Mouse (Mus musculus): Measurements from ENCODE around the gene Gas7. TPM values are rescaled to one million over a fixed set of nuclear protein-coding genes. Genes with fewer than 3 reads are reported as not detected.

Gene Gas7
- polyA plus RNA-seq, 1 experiment: 3.0 TPM

DNA sequence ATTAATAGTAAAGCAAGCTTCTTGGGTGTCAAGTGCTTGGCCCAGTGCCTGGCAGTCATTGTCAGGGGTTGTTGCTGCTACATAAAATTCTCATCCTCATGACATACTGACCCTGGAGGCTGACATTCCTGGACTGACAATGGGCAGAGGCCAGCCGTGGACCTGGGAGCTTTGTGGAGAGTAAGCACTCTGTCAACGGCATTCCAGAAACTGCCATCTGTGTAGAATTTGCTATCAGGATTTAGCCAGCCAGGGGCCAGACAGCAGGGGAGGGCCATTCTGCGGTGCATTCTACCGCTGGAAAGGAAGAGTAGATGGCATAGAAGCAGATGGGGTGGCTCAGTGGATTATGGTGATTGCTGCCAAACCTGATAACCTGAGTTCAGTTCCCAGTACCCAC is 106.4 kb downstream of the Gas7 start:
- no peaks in the 10 kb centered on the region for H3K9me3 ChIP-seq

DNA sequence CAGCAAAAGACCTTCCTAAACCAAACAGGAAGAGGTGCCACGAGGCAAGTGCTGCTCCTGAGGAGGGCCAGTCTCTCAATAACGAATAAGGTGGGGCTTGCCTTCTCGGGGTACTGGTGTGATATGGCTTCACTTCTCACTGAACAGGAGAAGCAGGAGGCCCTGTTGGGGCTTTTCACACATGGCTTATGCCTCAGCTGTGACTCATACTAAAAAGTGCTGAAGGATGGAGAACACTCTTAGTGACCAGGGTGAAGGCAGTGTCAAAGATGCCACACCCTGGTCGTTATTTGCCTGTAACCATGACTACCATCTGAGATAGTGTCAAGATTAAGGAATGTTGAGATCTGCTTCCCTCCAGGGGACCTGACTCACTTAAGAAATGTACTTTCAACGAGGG is 107.9 kb downstream of the Gas7 start:
- Histone ChIP-seq H3K4me1 (peaks cover 98% of the 10 kb centered on the region), H3K9me3 (no peaks in the 10 kb centered on the region), H3K27me3 (replicated peaks) (peaks cover 21% of the 10 kb centered on the region), H3K4me3 (replicated peaks) (no peak overlapping the region), H3K36me3 (replicated peaks; ENCODE audit: low read length) (no peaks in the 10 kb centered on the region)
- TF ChIP-seq GATA1 (IDR thresholded peaks at IDR 0.05; ENCODE audit: borderline replicate concordance, low read length): no peak
- no peak for TF ChIP-seq FLI1 (IDR thresholded peaks at IDR 0.05; ENCODE audit: low read length)

More for the DNA sequence above, 106.4 kb downstream of the Gas7 start:
- Histone ChIP-seq H3K27me3 (replicated peaks) (peaks cover 12% of the 10 kb centered on the region), H3K4me3 (replicated peaks) (no peak overlapping the region), H3K36me3 (replicated peaks; ENCODE audit: low read length) (no peaks in the 10 kb centered on the region), H3K4me1 (peaks cover 89% of the 10 kb centered on the region)
- TF ChIP-seq GATA1 (IDR thresholded peaks at IDR 0.05; ENCODE audit: borderline replicate concordance, low read length) (no peak), FLI1 (IDR thresholded peaks at IDR 0.05; ENCODE audit: low read length) (no peak)

DNA sequence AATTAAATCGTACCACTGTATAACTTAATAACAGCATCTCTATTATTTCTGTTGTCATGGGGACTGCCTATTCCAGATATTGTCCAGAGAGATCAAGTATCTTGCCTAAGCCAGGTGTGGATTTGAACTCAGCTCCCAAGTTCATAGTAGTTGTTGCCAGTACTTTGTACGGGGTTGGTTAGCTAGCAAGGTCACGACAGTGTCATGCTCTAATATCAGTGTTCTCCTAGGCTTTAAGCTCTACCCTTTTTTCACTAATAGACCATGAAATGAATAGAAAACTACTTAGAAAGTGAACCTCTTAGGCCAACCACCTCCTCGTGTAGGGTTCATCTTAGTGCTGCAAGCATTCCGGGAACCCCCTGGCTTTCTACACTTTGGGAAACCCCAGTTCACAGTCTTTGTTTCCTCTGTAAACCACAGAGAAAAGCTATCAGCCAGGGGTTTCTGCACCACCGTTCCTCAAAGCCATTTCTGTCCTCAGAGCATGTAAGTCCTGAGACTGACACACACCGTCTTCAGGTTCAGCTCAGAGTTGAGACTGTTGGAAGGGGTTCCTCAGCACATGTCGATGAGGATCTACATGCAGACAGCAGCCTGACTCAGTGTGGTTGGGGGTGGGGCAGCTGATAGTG is 108.9 kb downstream of the Gas7 start:
- Histone ChIP-seq H3K9me3 (no peaks in the 10 kb centered on the region), H3K4me3 (replicated peaks) (peak overlapping the region; percentile 84), H3K27me3 (replicated peaks) (peaks cover 29% of the 10 kb centered on the region), H3K36me3 (replicated peaks; ENCODE audit: low read length) (no peaks in the 10 kb centered on the region), H3K4me1 (peaks cover 95% of the 10 kb centered on the region)
- TF ChIP-seq FLI1 (IDR thresholded peaks at IDR 0.05; ENCODE audit: low read length) (no peak), GATA1 (IDR thresholded peaks at IDR 0.05; ENCODE audit: borderline replicate concordance, low read length) (no peak)

DNA sequence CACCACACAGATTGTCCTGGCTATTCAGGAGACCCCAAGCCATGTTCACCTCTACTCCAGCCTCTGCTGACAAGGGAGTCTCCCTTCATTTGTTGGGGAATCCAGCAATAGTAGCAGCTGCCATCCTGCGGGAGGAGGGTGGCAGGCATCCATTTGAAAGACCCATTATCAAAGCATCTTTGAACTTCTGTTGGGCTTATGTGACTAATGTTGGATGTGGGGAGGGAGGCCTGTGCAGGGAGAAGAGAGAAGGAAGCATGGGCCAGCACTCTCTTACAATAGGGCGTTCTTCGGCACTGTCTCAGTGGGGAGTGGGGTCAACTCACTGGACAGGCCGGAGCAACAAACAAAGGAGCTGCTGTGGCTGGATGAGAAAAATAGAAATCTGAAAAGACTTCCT is 110.3 kb downstream of the Gas7 start:
- no peaks in the 10 kb centered on the region for H3K9me3 ChIP-seq
- peaks cover 85% of the 10 kb centered on the region for H3K4me1 ChIP-seq
- no peak for TF ChIP-seq FLI1 (IDR thresholded peaks at IDR 0.05; ENCODE audit: low read length)
- no peak for TF ChIP-seq GATA1 (IDR thresholded peaks at IDR 0.05; ENCODE audit: borderline replicate concordance, low read length)
- no peak overlapping the region for H3K4me3 ChIP-seq (replicated peaks)
- H3K36me3 ChIP-seq (replicated peaks; ENCODE audit: low read length): no peaks in the 10 kb centered on the region
- H3K27me3 ChIP-seq (replicated peaks): peaks cover 38% of the 10 kb centered on the region

DNA sequence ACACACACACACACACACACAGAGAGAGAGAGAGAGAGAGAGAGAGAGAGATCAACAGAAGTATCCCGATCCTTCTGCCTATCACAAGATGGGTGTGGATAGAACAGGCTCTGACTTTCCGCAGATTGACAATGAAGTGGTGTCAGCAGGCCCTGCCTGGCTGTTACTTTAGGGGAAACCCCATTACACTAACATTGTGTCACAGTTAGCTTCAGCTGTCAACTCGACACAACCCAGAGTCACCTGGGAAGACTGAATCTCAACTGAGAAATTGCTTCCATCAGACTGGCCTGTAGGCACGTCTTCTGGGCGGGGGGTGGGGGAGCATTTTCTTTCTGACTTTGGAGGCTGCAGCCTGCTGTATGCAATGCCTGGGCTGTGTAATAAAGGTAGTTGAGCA is 111.5 kb downstream of the Gas7 start:
- Histone ChIP-seq H3K4me3 (replicated peaks) (no peak overlapping the region), H3K9me3 (no peaks in the 10 kb centered on the region), H3K4me1 (peaks cover 74% of the 10 kb centered on the region), H3K27me3 (replicated peaks) (peaks cover 50% of the 10 kb centered on the region), H3K36me3 (replicated peaks; ENCODE audit: low read length) (no peaks in the 10 kb centered on the region)
- TF ChIP-seq GATA1 (IDR thresholded peaks at IDR 0.05; ENCODE audit: borderline replicate concordance, low read length) (no peak), FLI1 (IDR thresholded peaks at IDR 0.05; ENCODE audit: low read length) (no peak)

DNA sequence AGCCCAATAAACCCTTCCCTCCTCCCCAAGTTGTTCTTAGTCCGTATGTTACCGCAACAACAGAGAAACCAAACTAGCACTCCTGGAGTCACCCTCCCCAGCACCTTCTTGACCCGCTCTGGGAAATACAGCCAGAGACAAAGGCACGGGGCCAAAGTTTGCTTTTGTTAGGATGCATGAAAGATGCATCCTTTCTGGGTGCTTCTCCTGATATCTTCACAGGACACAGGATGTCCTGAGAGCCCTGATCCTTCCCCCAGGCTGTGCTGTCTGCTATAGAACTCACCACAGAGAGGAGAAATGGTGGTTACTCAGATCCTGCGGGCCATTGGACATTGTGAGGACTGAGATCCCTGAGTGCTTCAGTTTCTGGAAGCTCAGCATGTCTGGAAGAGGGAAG is 111.9 kb downstream of the Gas7 start:
- H3K9me3 ChIP-seq: no peaks in the 10 kb centered on the region
- no peak overlapping the region for H3K4me3 ChIP-seq (replicated peaks)
- peaks cover 70% of the 10 kb centered on the region for H3K4me1 ChIP-seq
- H3K27me3 ChIP-seq (replicated peaks): peaks cover 55% of the 10 kb centered on the region
- TF ChIP-seq GATA1 (IDR thresholded peaks at IDR 0.05; ENCODE audit: borderline replicate concordance, low read length): no peak
- no peak for TF ChIP-seq FLI1 (IDR thresholded peaks at IDR 0.05; ENCODE audit: low read length)
- no peaks in the 10 kb centered on the region for H3K36me3 ChIP-seq (replicated peaks; ENCODE audit: low read length)

DNA sequence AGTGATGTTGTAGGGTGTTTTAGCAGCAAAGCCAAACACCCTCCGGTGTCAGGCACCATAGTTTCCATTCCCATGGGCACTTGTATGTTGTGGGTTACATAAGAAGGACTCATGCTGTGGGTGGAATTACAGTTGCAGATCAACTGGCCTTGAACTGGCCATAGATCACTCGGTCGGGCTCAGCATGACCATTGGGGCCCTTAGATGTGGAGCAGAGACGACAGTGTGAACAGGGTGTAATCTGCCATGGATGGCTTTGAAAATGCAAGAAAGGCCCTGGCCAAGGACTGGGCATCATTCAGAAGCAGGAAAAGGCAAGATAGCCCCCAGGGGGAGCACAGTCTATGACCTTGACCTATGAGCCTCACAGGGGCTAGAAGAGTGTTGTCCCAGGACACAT is 112.8 kb downstream of the Gas7 start:
- TF ChIP-seq FLI1 (IDR thresholded peaks at IDR 0.05; ENCODE audit: low read length) (no peak), GATA1 (IDR thresholded peaks at IDR 0.05; ENCODE audit: borderline replicate concordance, low read length) (no peak)
- Histone ChIP-seq H3K4me3 (replicated peaks) (no peak overlapping the region), H3K4me1 (peaks cover 62% of the 10 kb centered on the region), H3K36me3 (replicated peaks; ENCODE audit: low read length) (no peaks in the 10 kb centered on the region), H3K9me3 (no peaks in the 10 kb centered on the region), H3K27me3 (replicated peaks) (peaks cover 62% of the 10 kb centered on the region)

DNA sequence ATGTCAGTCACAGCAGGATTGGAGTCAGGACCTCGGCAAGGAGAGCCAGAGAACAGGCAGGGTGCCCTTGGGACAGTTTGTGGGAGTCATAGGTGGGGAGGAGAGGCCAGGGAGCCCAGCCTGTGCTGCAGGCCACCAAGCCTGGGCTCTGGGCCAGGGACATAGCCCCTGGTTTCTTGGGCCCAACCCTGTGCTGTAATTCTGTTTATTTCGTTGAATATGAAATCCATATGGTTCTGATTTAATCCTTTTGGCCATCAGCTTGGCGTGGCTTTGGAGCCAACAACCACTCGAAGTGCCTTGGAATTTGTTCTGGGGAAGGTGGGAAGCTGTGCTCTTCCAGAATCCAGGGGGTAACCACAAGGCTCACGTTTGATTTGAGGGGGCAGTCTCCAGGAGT is 113.6 kb downstream of the Gas7 start:
- TF ChIP-seq FLI1 (IDR thresholded peaks at IDR 0.05; ENCODE audit: low read length) (no peak), GATA1 (IDR thresholded peaks at IDR 0.05; ENCODE audit: borderline replicate concordance, low read length) (no peak)
- Histone ChIP-seq H3K4me1 (peaks cover 62% of the 10 kb centered on the region), H3K4me3 (replicated peaks) (no peak overlapping the region), H3K9me3 (no peaks in the 10 kb centered on the region), H3K27me3 (replicated peaks) (peaks cover 70% of the 10 kb centered on the region), H3K36me3 (replicated peaks; ENCODE audit: low read length) (no peaks in the 10 kb centered on the region)

DNA sequence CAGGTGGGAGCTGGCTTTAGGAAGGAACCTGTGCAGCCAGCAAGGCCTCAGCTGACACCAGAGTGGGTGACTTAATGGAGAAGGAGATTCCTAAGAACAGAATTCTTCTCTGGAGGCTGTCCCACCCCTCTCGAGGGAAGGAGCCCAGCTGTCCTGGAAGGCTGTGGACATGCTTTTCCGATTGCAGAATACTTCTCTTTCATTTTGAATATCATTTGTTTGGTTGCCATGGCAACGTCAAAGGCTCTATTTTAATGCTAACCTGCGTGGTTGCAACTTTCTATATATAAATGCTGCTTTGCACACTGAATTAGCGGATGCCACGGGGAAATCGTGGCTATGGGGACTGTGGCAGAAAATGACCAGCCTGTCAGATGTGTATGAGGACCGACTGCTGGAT is 115.7 kb downstream of the Gas7 start:
- peaks cover 74% of the 10 kb centered on the region for H3K27me3 ChIP-seq (replicated peaks)

DNA sequence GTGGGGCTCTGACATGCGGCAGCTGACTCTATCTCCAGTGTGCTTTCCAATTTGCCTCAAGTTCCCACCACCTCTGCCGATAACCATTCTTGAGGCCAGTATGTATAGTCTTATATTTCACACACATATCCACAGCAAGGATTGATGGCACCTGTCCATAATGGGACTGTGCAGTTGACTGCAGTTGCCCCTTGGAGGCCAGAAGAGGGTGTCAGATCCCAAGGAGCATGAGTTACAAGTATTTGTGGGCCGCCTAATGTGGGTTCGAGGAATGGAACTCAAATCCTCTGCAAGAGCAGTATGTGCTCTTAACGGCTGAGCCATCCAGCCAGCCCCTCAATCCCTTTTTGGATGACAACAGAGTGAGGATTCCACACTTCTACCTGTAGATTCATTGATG is 119.1 kb downstream of the Gas7 start:
- Histone ChIP-seq H3K36me3 (replicated peaks; ENCODE audit: low read length) (no peaks in the 10 kb centered on the region), H3K9me3 (no peaks in the 10 kb centered on the region)

More for the DNA sequence above, 115.7 kb downstream of the Gas7 start:
- H3K36me3 ChIP-seq (replicated peaks; ENCODE audit: low read length): no peaks in the 10 kb centered on the region
- no peaks in the 10 kb centered on the region for H3K9me3 ChIP-seq
- no peak overlapping the region for H3K4me3 ChIP-seq (replicated peaks)
- TF ChIP-seq FLI1 (IDR thresholded peaks at IDR 0.05; ENCODE audit: low read length): no peak
- TF ChIP-seq GATA1 (IDR thresholded peaks at IDR 0.05; ENCODE audit: borderline replicate concordance, low read length): no peak
- H3K4me1 ChIP-seq: peaks cover 46% of the 10 kb centered on the region

More for the DNA sequence above, 119.1 kb downstream of the Gas7 start:
- TF ChIP-seq GATA1 (IDR thresholded peaks at IDR 0.05; ENCODE audit: borderline replicate concordance, low read length): no peak
- TF ChIP-seq FLI1 (IDR thresholded peaks at IDR 0.05; ENCODE audit: low read length): no peak
- no peak overlapping the region for H3K4me3 ChIP-seq (replicated peaks)
- peaks cover 49% of the 10 kb centered on the region for H3K4me1 ChIP-seq
- H3K27me3 ChIP-seq (replicated peaks): peaks cover 84% of the 10 kb centered on the region

Measured in megakaryocyte, embryonic 14.5 days (primary cell).